Mouse (Mus musculus) midbrain, embryonic 11.5 days (tissue): ENCODE data around the gene Dusp27. TPM values are rescaled to one million over a fixed set of nuclear protein-coding genes. Genes with fewer than 3 reads are reported as not detected.
A peak's percentile ranks its signal among the peaks of the same experiment; 100 is the strongest.
"Not testable (repeated sequence)": the region's sequence is repeated elsewhere in the genome, so short reads cannot be mapped to it uniquely, and the experiment has no call there.

Experiments
- ATAC-seq: fragments of 200-750 bp; cut with Nextera tagmentation; 2 replicates; pipeline ENCODE4 v1.8.0; 2017; ENCODE audit warnings: moderate TSS enrichment, moderate library complexity; ENCODE audit not compliant: low FRiP score
- DNase-seq: peaks from one replicate; pipeline ENCODE4 v3.0.0; 2015; ENCODE audit warnings: low spot score; ENCODE audit errors: missing footprints
- H3K27ac ChIP-seq: fragments of 300-500 bp; sonication (generic); 2 replicates; pipeline ENCODE4 v1.5.1; 2014; ENCODE audit warnings: low read depth, low read length
- H3K27me3 ChIP-seq: fragments of 300-500 bp; sonication (generic); 2 replicates; pipeline ENCODE4 v1.6.1; 2014; ENCODE audit warnings: mild to moderate bottlenecking, low read length, moderate library complexity, mixed read lengths; ENCODE audit not compliant: control insufficient read depth, insufficient read depth
- H3K36me3 ChIP-seq: fragments of 300-500 bp; sonication (generic); 2 replicates; pipeline ENCODE4 v1.6.1; 2014; ENCODE audit warnings: mild to moderate bottlenecking, low read length, moderate library complexity, mixed read lengths; ENCODE audit not compliant: control insufficient read depth, insufficient read depth
- H3K4me1 ChIP-seq: fragments of 300-500 bp; sonication (generic); 2 replicates; pipeline ENCODE4 v1.6.1; 2014; ENCODE audit warnings: low read length; ENCODE audit not compliant: control insufficient read depth, insufficient read depth
- H3K4me2 ChIP-seq: fragments of 300-500 bp; sonication (generic); 2 replicates; pipeline ENCODE4 v1.6.1; 2014; ENCODE audit warnings: mild to moderate bottlenecking, moderate library complexity
- H3K4me3 ChIP-seq: fragments of 300-500 bp; sonication (generic); 2 replicates; pipeline ENCODE4 v1.5.1; 2014; ENCODE audit warnings: low read depth, low read length
- H3K9ac ChIP-seq: fragments of 300-500 bp; sonication (generic); 2 replicates; pipeline ENCODE4 v1.6.1; 2014; ENCODE audit warnings: low read length
- H3K9me3 ChIP-seq: fragments of 300-500 bp; sonication (generic); 2 replicates; pipeline ENCODE4 v1.6.1; 2016; ENCODE audit warnings: low read length; ENCODE audit not compliant: control insufficient read depth
- WGBS: fragments of 180-500 bp; shearing (Covaris S2); extraction: QIAGEN DNeasy Blood & Tissue Kit; methylation state at CpG from one replicate; pipeline ENCODE4 v1.1.7; 2014; 5-methylcytosine and 5-hydroxymethylcytosine counted together
- polyA plus RNA-seq: library from polyadenylated mRNA; unstranded; fragments of >200 nt; fragmentation: Nextera tagmentation; extraction: Ambion mirVana; gene quantifications from 2 replicates; pipeline ENCODE4 v1.2.1, GENCODE M21; 2014

Dusp27 gene
- polyA plus RNA-seq, 1 experiment from 2014 or later, result 2.4 TPM

DNA sequence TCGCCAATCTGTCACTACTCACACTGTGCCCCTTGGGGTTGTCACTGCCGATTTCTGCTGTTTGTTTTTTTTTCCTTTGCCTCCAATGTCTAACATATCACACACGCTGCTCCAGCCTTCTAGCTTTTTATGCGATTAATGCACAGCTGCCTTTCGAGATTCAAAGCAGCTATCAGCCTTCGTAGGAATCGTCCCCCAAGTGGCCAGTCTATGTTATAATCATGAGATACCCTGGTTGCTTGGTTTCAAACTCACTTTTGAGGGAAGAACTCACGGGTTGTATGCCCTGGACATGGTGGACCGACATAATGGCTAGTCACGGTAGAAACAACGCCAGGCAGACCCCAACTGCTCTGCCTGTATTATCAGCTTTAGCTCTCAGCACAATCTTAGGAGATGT, 23.6 kb upstream of the Dusp27 start:
- no peak overlapping the region for H3K9ac ChIP-seq
- no peaks in the 10 kb centered on the region for H3K36me3 ChIP-seq
- no peak overlapping the region for H3K4me2 ChIP-seq
- no peak overlapping the region for H3K27ac ChIP-seq
- DNase-seq (peak; percentile 79), ATAC-seq (no peak)
- H3K9me3 ChIP-seq, result no peaks in the 10 kb centered on the region
- 64% methylated on average over 11 of the region's 11 CpGs for WGBS
- H3K4me1 ChIP-seq, result no peaks in the 10 kb centered on the region
- peaks cover 8% of the 10 kb centered on the region; the same call in 1 of the 2 replicates for H3K27me3 ChIP-seq
- no peak overlapping the region for H3K4me3 ChIP-seq

DNA sequence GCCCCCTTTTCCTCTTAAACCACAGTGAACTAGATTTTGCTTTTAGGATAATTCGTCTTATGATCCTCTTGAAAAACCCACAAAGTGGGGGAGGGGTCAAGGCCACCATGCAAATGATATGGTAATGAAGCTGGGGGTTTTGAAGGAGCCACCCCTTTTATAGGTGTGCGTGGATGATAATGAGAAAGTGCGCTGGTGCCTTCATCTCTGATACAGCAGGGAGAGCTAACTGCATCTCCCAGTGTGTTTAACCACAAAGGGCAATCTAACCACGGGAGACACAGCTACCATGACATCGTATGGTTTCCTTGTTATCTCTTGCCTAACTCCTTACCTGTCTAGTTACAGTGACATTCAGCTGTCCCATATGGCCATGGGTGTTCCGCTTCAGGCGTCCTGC, 22.3 kb upstream of the Dusp27 start:
- ATAC-seq (no peak), DNase-seq (no peak)
- Histone ChIP-seq H3K27ac (no peak overlapping the region), H3K4me1 (no peaks in the 10 kb centered on the region), H3K4me3 (no peak overlapping the region), H3K36me3 (no peaks in the 10 kb centered on the region), H3K4me2 (no peak overlapping the region), H3K27me3 (peaks cover 4% of the 10 kb centered on the region; the same call in 1 of the 2 replicates), H3K9ac (no peak overlapping the region), H3K9me3 (no peaks in the 10 kb centered on the region)
- 86% methylated on average over 7 of the region's 7 CpGs for WGBS

DNA sequence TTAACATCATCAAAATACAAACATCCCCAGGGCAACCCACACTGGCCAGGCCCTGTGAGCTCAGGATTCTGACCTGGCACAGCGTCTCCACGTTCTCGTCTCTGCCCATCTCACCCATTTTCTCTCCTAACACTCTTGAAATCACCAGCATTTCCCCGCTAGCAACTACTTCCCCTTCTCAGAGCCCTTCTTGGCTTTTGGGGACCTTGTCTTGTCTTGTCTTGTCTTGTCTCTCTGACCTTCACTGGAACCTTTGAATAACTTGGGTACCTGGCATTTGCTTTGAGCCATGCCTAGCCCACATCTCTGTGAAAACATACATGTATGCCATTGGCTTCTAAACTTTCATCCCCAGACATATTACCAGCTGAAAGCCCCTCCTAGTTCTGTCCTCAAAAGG, 21.7 kb upstream of the Dusp27 start:
- Histone ChIP-seq H3K4me2 (no peak overlapping the region), H3K36me3 (no peaks in the 10 kb centered on the region), H3K27ac (no peak overlapping the region), H3K27me3 (no peaks in the 10 kb centered on the region; the same call in 1 of the 2 replicates), H3K9ac (no peak overlapping the region), H3K9me3 (no peaks in the 10 kb centered on the region), H3K4me3 (no peak overlapping the region), H3K4me1 (no peaks in the 10 kb centered on the region)
- no peak for ATAC-seq
- WGBS, result 89% methylated on average over 4 of the region's 4 CpGs
- DNase-seq, result no peak

DNA sequence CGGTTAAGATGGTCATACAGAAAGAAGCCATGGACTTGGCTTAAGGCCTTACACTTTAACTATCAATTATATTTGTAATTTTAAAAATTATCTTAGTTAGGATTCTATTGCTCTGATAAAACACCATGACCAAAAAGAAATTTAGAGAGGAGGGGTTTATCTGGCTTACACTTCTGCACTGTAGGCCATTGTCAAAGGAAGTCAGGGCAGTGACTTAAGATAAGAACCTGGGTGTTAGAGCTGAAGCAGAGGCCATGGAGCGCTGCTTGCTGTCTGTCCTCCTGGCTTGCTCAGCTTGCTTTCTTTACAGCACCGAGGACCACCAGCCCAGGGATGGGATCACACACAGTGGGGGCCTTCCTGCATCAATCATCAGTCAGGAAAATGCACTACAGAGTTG, 19.9 kb upstream of the Dusp27 start:
- H3K4me1 ChIP-seq, result no peaks in the 10 kb centered on the region
- no peak overlapping the region for H3K4me3 ChIP-seq
- H3K9ac ChIP-seq, result no peak overlapping the region
- H3K36me3 ChIP-seq, result no peaks in the 10 kb centered on the region
- 72% methylated on average over 3 of the region's 3 CpGs for WGBS
- ATAC-seq (no peak), DNase-seq (no peak)
- no peaks in the 10 kb centered on the region for H3K9me3 ChIP-seq
- no peak overlapping the region for H3K4me2 ChIP-seq
- H3K27me3 ChIP-seq, result no peaks in the 10 kb centered on the region
- H3K27ac ChIP-seq, result no peak overlapping the region

DNA sequence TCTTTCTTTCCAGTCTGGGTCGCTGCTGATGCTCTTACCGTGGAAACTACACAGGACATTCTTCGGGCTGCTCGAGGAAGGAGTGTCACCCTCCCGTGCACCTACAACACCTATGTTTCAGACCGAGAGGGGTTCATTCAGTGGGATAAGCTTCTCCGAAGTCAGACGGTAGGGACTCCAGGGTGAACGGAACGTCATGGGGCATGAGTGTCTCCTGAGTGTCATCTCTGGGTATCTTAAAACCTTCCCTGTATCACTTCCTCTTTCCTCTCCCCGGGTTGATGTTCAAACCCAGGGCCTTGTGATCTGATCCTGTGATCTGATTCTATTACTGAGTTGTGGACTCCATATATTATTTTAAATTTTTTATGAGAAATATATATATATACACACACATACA, 18.9 kb upstream of the Dusp27 start:
- Histone ChIP-seq H3K4me1 (no peaks in the 10 kb centered on the region), H3K9me3 (no peaks in the 10 kb centered on the region), H3K9ac (no peak overlapping the region), H3K27ac (no peak overlapping the region), H3K36me3 (no peaks in the 10 kb centered on the region), H3K27me3 (no peaks in the 10 kb centered on the region), H3K4me2 (no peak overlapping the region), H3K4me3 (no peak overlapping the region)
- no peak for DNase-seq
- no peak for ATAC-seq
- 89% methylated on average over 11 of the region's 11 CpGs for WGBS

DNA sequence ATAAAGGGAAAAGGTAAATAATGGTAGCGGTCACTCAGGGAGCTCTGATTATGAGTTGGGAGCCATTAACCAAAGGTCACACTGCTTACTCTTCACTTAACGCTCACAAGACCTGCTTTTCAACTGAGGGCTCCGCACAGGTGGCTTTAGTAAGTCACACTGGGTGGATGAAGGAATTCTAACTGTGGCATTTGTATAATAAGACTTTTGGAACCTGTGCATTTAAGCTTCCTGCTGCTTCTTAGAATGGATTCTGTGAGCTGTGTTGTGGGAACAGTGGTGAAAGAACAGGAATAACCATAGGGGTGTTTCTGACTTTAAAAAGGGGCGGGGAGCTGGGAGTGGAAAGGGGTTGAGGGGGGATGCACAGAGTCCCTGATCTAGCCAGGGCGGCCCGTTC, 14.6 kb upstream of the Dusp27 start:
- WGBS, result 79% methylated on average over 6 of the region's 6 CpGs
- H3K4me1 ChIP-seq, result no peaks in the 10 kb centered on the region
- H3K4me2 ChIP-seq, result no peak overlapping the region
- DNase-seq (no peak), ATAC-seq (no peak)
- H3K27me3 ChIP-seq, result no peaks in the 10 kb centered on the region
- H3K36me3 ChIP-seq, result no peaks in the 10 kb centered on the region
- no peak overlapping the region for H3K9ac ChIP-seq
- no peaks in the 10 kb centered on the region for H3K9me3 ChIP-seq
- H3K4me3 ChIP-seq, result no peak overlapping the region
- no peak overlapping the region for H3K27ac ChIP-seq

DNA sequence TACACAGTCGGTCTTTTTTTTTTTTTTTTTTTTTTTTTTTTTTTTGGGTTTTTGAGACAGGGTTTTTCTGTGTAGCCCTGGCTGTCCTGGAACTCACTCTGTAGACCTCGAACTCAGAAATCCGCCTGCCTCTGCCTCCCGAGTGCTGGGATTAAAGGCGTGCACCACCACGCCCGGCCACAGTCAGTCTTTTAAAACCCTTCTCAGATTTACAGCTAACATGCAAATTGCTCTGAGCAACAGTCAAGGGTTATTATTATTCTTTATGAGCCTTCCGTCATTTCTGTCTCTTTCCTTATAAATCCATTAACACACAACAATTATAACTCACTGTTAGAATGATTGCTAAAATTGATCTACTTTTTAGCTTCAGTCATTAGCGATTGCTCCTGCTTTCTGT, 14.1 kb upstream of the Dusp27 start:
- not testable (repeated sequence) for H3K4me3 ChIP-seq

DNA sequence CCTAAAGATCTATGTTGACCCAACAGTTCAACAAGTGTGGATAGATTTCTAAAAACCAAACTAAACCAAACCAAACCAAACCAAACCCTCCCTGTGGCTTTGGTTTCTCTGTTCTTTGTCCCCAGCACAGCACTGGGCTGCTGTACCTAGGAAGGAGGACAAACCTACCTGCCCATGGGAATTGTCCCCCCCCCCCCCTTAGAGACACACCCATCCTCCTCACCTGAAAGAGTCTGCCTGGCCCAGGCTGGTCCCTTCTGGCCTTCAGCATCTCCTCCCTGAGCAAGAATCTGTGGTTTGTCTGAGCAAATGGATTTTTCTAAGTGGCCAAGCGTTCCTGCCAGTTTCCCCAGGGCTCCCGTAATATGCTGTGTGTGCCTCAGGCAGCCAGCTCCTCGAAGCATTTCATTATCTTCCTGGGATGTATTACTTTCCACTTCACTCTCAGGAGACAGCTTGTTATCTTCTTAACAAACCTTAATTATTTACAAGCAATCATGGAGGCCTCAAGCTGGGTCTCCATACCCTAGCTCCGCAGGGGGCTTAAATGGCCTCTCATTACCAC, 12.0 kb upstream of the Dusp27 start:
- H3K27ac ChIP-seq, result no peak overlapping the region
- WGBS, result 63% methylated on average over 4 of the region's 4 CpGs
- H3K9ac ChIP-seq, result no peak overlapping the region
- DNase-seq (no peak), ATAC-seq (no peak)
- no peaks in the 10 kb centered on the region for H3K27me3 ChIP-seq
- no peaks in the 10 kb centered on the region for H3K4me1 ChIP-seq
- no peak overlapping the region for H3K4me2 ChIP-seq
- no peak overlapping the region for H3K4me3 ChIP-seq
- no peaks in the 10 kb centered on the region for H3K36me3 ChIP-seq
- H3K9me3 ChIP-seq, result no peaks in the 10 kb centered on the region

More for the DNA sequence above, 14.1 kb upstream of the Dusp27 start:
- not testable (repeated sequence) for H3K27ac ChIP-seq, H3K9me3 ChIP-seq, H3K4me1 ChIP-seq, H3K27me3 ChIP-seq, DNase-seq, ATAC-seq, H3K36me3 ChIP-seq, H3K9ac ChIP-seq, H3K4me2 ChIP-seq
- 93% methylated on average over 9 of the region's 9 CpGs for WGBS

DNA sequence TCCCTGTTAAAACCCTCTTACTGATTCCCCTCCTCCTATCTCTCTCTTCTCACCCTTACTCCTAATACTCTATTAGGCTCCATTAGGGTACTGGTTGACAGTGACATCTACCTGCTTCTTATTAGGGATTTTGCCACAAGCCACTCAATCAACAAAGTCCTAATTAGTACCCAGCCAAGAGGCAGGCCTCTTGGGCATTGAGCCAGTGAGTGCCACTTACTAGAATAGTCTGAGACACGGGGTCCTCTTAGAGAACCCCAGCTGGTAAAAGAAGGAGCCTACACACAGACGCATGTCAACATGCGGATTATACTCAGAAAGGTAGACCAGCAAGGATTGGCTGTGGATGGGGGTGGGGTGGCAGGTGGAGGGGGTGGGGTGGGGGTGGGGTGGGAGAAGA, 11.4 kb upstream of the Dusp27 start:
- no peak overlapping the region for H3K9ac ChIP-seq
- ATAC-seq, result no peak
- no peaks in the 10 kb centered on the region for H3K27me3 ChIP-seq
- H3K9me3 ChIP-seq, result no peaks in the 10 kb centered on the region
- DNase-seq, result no peak
- H3K4me1 ChIP-seq, result no peaks in the 10 kb centered on the region
- no peak overlapping the region for H3K4me3 ChIP-seq
- no peak overlapping the region for H3K27ac ChIP-seq
- H3K4me2 ChIP-seq, result no peak overlapping the region
- 94% methylated on average over 3 of the region's 3 CpGs for WGBS
- H3K36me3 ChIP-seq, result no peaks in the 10 kb centered on the region
